Mouse (Mus musculus) right cerebral cortex, postnatal 14 days (tissue): ENCODE data around the gene Rps21.

Source experiments
- DNase-seq: peaks from one replicate; pipeline ENCODE4 v3.0.0; 2022

Rps21 gene

DNA sequence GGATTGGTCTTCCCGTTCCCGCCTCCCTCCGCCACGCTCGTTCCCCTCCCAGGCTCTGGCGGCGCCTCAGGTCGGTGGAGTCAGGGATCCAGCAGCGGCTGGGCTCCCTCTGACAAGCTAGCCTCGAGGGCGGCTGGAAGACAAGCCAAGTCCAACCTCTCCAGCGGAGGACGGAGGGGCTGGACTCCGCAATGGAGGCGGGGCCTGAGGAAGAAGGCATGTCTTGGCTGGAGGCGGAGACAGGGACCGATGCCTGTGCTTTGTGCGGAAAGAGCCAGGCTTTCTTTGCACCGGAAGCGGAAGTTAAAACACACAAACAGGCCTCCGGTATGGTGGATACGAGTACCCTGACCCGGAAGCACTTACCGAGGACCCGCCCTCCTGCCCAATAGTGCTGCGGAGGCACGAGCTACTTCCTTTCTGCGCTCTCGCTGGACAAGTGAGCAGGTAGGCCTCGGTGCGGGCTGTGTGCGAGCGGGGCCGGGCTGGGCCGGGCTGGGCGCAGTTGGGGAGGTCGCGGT, at the start of gene Rps21:
Gene Rps21, plus strand, starts transcription at position 377 of the 521 bp plus-strand sequence.
- peak; percentile 96 for DNase-seq

DNA sequence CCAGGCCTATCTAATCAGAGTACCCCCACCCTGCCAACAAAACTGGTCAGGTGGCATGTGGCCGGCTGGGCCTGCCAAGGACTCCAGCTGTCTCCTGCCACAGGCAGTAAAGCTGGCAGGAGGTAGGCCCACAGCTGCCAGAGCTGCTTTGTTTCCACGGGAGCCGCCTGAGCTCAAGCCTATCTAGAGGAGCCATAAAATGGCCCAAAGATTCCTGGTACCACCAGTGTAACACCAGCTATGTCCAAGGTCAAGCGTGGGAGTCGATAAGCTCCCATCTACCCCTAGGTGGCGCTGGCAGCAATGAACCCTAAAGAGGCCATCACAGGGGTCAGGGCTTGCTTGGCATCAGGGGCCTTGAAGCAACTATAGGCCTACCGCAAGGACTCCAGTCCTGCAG, 49.3 kb upstream of the Rps21 start:
- no peak for DNase-seq

DNA sequence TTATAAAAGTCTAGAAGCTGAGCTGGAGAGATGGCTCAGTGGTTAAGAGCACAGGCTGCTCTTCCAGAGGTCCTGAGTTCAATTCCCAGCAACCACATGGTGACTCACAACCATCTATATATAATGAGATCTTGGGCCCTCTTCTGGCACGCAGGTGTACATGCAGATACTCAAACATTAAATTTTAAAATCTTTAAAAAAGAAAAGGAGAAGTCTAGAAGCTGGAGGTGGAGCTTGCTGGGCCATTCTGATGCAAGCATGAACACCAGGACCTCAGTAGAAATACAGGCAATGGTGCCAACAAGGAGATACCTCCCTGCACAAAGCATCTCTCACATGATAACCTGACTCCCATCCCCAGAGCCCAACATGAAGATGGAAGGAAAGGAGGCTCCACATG, 48.2 kb upstream of the Rps21 start:
- no peak for DNase-seq

DNA sequence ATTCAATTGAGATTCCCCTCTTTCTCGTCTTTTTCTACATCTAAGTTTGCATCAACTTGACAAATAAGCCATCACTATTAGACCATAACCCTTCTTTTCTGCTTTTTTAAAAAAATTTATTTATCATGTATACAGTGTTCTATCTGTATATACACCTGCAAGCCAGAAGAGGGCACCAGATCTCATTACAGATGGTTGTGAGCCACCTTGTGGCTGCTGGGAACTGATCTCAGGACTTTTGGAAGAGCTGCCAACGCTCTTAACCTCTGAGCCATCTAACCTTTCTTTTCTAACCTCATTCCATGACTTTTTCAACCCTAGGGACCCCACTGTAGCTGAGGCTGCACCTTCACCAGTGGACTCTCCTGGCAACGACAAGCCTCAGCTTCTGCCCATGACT, 44.9 kb upstream of the Rps21 start:
- no peak for DNase-seq

DNA sequence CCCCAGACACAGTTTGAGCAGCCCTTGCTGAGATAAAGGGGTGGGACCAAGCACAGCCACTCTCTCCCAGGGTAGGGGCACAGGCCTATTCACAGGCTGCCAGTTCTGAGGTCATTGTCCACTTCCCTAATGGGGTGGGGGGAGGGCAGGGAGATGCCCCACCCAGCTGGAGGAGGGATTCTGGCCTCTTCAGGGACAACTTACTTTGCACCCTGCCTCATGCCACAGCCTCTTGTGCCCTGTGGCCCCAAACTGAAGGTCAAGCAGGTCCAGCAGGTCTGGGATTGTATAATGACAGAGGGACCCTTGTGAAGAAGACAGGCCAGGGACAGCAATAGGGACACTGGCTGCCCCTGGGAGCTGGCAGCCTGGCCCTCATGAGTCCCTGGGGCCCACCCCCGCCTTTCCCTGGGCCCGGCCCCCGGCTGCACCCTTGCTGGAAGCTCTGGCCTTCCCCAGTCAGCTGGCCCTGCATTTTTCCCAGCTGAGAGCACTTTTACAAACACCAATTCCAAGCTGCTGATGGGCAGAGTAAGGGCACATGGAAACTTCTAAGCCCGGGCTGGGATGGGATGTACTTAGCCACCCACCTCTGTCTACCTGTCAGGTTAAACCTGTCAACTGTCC, 42.7 kb upstream of the Rps21 start:
- no peak for DNase-seq

DNA sequence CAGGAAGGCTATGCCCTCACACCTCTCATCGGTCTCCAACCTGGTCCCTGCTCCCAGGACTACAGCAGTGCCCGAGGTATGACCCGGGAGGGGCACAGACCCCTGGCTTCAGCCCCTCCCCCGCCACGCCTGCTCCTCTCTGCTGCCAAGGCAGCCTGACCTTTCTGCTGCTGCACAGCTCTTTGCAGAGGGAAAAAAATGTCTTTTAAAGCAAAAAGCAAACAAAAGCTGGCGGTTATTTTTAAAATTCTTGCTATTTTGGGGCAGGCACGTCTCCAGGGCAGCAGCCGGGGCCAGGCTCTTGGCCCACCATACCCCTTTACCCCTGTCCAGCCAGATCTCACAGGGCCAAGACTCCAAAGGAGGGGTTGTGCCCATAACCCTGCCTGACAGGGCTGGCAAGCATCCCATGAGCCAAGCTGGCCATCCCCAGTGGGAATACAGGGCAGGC, 42.1 kb upstream of the Rps21 start:
- DNase-seq = no peak

DNA sequence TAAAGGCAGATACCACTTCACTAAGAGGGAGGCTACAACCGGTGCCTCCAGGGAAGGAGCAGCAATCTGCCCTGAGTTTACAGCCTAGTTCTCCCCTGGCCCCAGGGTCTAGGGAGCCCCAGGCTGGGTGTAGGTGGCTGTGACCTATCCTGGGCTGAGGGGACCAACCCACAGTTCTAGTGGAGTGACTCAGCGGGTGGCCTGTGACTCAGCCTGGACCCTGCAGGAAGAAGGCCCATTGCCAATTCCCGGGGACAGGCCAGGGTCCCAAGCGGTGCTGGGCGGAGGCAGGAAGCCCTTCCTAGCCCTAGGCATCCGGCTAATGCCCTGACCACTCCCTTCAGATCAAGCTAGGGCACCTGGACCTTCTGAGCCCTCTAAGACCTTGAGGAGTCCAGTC, 41.2 kb upstream of the Rps21 start:
- no peak for DNase-seq

DNA sequence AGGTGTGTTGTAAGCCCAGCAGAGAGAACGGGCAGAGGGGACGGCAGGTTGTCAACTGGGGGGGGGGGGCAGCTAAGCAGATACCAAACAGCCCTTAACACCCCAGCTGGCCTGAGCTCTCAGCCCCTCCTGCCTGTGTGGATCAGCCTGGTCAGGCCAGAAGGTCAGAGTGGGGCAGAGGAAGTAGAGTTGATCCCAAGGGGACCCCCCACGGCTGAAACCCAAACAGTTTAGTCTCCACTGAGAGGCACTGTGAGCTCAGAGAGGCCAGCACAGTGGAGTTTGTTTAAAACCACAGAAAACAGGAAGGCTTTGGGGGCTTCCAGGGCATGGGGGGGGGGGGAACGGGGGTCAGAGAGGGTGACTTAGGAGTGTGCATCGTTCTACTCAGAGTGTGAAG, 40.3 kb upstream of the Rps21 start:
- DNase-seq = no peak

DNA sequence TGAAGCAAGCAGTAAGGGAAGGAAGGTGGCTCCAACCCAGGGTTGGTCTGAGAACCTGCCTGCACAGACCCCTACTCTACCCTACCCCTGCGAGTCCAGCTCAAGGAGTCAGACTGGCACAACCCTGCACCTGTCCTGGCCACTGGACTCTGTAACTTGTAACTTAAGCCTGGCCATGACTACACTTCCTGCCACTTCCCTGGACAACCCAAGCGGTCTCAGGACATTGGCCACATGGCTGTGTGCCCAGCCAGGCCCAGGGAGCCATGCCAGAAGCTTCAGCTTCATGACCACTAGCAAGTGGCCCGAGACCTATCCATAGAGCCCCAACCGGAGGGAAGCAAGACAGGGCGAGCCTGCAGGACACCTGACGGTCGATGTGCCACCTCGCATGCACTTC, 39.6 kb upstream of the Rps21 start:
- DNase-seq = no peak

DNA sequence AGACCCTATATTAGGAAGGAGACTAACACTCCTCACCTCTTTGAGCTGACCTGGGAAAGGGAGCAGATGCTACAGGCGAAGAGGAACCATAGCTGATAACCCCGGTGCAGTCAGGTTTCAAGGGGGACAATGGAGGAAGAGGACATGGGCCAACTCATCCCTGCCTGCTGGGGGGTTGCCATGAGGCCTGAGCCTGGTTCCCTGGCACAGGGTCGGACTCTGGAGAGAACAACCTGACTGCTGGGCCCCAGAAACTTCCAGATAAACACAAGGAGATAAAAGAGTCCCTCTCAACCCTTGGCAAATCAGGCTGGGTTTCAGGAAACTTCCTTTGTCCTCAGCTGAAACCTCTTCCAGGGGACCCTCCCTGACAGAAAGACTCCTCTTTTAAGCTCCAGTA, 38.9 kb upstream of the Rps21 start:
- DNase-seq = no peak

DNA sequence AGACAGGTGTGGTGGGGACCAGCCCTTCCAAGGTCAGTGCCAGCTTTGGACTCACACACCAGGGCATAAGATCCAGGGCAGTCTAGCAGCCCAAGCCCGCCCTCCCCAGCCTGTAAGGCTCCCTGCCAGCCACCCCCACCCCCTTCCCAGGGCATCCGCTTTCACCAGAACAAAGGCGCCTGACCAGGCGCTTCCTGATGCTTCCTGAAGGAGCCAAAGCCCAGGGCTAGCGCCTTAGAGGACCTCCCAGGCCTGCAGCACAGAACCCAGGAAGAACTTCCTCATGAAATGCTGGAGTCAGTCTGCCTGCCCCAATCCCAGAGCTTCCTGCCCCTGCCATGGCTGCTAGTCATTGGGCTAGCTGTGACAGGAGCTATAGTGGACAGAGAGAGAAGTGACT, 38.5 kb upstream of the Rps21 start:
- DNase-seq = no peak

DNA sequence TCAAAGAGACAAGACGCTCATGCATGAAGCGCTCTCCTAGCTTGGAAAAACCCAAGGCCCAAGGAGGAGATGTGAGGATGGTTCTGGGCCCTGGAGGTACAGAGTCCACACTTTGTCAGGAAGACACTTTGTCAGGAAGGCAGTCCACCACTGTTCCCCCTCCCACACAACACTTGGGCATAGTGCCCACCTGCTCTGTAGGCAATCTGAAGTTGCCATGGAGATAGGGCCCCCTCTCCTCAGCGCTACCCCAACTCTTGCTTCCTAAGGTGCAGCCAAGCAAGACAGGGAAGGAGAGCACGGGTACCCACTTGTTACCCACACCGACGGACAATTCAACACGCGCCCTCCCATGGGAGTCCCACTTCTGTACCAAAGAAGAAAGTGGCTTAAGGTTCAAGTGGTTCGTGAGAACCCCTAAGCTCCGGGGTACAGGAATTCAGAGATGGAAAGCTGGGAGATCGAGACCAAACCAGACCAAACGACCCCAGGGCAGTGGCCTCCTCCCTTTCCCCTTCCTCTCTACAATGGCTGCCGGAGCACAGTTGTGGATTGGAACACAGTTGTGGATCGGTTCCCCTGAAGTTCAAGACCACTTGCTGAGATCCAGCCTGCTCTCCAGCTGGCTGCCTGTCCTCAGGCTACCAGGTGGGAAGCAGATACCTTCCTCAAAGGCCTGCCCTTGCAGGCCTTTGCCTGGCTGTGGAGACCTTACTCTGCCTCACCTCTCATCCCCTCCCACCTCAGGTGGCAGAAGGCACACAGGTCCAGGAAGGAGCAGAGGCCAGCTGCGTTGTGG, 37.8 kb upstream of the Rps21 start:
- DNase-seq = no peak

DNA sequence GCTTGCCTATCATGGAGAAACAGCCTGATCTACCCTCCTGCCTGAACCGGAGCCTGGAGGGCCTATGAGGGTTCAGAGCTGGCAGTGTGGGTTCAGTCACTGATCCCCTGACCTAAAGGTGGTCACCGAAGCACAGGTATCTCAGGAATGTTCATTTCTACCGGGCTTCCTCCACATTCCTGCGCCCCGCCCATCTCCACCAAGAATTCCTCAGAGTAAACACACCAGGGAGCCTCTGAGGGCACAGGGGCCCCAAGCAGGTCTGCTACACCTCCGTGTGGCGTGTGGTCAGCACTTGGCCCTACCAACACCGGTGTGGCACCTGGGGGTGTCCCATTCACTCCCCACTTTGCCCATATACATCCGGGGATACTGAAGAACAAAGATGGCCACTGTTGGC, 37.0 kb upstream of the Rps21 start:
- no peak for DNase-seq

DNA sequence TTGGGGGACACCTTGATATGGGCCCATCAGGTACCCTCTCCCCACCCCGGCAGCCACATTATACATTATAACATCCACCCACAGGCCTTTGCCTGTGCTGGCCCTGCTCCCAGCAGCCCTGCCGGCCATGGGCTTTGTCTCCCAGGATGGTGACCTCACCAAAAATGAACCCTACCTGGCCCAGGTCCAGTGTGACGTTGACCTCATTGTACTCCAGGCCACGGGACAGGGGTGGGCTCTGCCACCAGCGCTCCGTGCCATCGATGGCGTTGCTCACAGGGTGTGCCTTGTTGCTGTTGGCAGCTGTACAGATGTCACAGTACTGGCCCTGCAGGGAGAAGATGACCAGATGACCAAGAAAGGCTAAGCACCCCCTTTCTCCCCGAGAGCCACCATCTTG, 36.1 kb upstream of the Rps21 start:
- no peak for DNase-seq

DNA sequence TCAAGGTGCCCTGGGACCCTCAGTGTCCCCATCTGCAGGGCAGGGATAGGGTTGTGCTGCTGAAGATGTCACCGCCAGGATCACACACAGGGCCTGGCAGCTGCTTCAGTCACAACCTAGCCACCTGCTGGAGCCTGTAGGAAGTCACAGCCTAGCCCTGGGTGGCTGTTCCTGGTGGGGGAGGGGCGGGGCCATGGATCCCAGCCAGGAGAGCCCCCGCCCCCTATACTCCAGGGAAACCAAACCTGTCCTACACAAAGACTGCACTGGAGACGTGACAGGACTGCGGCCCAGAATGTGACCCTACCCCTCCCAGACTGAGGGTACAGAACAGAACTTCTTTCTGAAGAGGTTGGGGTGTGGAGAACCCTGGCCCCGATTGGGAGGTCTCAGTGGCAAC, 34.9 kb upstream of the Rps21 start:
- DNase-seq = no peak

DNA sequence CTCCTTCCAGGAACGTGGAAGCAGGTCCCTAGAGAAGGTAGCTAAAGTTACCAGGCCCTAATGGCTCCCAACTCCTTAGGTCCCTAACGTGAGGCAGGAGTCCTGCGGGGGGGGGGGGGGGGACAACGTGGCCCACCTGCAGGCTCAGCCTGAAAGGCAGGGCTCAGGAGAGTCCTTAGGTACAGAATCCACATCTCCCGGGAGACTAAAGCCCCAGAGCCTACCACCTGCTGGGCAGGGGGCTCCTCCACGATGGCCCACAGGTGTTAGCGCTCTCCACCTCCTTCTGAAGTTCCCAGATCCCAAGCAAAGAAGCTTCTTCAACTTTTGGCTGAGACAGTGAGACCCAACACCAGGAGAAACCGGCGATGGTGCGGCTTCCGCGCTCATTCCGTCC, 32.5 kb upstream of the Rps21 start:
- no peak for DNase-seq

DNA sequence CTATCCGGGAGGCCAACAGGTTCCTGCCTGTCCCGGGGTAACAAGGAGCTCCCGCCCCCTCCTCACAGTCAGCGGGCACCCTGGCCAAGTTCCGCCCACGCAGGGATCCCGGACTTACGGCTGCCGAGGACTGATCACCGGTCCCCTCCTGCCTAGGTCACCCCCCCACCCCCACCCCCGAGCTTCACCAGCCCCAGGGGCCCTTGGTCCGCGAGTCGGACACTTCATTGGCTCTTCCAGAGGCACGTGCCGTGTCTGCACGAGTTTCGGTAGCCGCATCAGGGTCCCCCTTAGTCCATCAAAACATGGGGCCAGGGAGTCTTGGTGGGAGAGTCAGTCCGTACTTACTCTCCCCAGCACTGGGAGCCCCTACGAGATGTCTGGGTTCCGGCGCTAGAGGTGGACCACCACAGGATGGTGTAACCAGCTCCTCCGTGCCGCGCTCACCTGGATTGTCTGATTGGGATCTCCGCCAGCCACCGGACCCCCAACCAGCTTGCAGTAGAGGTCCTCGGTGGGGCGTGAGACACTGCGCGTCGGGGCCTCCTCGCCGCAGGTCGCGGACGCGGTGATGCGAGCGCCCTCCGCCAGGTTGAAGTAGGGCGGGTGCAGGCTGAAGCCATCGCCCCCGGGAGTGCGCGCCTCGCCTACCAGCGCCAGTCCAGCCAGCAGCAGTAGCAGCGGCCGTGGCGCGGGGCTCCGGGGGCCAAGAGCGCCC, 32.0 kb upstream of the Rps21 start:
- no peak for DNase-seq

DNA sequence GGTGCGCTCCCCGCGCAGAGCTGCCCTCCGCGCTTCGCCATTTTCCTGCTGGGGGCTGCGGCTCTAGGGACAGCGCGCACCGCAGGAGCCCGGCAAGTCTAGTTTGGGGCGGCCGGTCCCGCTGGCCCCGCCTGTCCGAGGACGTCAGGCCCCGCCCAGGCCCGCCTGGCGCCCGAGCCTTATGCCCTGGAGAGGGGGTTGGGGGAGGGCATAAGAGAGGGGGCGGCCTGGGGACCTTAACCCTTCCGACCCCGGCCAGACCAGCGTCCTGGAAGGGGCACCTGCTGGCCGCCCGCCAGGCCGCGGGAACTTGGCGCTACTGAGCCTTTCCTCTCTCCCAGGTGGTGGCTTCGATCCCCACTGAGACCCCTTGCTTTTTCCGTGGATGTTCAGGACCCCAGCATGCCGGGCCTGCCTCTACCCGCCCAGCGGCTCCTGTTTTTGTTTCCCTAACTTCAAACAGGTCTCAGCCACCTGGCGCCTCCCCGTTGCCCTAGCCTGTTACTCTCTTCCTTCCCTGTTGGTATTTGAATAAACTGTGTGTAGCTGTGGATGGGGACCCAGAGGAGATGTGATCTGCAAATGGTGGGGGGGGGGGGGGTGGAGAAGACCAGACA, 31.3 kb upstream of the Rps21 start, which contains the start of gene Lama5:
Gene Lama5, minus strand, starts transcription at position 98 of the 617 bp plus-strand sequence.
- no peak for DNase-seq

DNA sequence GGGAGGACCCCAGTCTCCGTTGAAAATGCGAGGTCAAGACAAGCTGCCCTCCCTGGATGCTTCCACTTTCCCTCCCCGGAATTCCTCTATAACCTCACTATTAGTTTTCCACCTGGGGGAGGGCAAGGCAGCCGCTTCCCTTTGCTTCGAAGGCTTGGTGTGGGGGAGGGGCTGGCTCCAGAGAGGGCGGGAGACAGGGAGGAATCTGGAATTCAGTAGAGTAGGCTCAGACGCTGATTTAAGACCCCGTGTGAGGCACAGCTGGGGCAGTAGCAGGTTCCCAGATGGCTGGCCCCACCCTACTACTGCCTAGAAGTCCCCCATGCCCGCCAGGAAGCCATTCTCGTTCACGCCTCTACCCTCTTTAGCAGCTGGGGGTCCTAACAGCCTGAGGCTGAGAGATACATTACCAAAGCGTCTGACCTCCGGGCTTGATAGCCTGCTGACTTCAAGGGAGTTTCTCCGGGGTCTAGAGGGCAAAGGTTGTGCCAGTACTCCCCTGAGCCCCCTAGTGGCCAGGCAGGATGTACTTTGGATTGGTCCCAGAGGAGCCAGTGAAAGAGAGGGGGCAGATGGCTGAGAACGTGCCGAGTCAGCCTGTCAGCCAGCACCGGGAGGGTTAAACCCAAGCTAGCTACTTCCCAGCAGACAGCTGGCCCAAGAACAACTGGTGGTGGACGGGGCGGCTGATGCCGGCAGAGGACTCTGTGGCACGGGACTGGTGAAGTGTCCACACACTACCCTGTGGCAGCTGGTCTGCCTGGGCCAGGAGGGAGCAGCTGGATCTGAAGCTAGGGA, 29.7 kb upstream of the Rps21 start:
- peak; percentile 44 for DNase-seq

DNA sequence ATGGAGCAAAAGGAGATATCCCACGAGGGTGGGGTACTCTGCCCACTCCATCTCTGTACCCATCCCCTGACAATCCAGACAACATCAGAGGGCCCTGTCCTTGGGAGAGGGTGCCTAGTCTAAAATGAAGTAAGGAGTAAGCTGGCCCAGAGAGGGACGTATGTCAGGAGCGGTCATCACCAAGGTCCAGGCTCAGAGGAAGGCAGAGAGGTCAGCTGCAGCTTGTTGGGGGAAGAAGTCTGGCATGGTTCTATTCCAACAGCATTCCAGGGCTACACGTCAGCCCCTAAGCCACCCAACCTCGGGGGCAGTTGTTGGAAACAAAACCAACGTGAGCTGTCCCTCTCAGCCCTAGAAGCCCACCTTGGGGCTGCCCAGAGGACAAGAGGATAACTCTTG, 29.1 kb upstream of the Rps21 start:
- DNase-seq = no peak

DNA sequence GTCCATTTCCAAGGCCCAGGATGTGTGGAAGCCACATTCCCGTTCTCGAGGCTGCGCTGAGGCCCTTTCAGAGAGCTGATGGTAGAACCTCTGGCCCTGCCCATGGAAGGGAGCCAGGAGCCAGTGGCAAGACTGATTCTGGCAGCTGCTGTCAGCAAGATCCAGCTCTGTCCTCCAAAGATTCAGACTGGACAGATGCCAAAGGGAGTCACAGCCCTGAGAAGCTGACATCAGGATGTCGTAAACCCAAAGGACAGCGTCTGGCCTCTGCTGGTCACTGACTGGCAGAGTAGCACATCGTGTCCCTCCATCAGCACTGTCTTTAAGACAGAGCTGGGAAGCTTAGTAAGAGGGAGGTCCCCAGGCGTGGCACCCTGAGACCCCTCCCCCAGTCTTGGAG, 28.6 kb upstream of the Rps21 start:
- DNase-seq = no peak

DNA sequence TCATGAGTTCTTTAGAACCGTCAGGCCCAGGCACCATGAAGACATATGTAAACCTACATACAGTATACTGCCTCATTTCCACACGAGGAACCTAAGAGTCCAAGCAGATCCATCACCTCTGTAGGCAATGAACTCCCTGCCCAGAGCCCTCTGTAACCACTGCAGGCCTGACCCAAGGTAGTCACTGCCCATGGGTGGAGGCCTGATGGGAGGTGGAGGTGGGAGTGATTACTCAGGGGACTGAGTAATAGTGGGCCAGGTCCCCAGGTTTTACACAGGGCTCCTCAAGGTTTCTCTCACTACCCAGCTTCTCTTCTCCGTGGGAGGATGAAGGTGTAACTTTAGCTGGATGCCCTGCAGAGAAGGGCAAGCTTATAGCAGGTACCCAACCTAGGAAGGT, 28.0 kb upstream of the Rps21 start:
- DNase-seq = no peak
